Mouse (Mus musculus): ENCODE data around the gene Sohlh1.

DNA sequence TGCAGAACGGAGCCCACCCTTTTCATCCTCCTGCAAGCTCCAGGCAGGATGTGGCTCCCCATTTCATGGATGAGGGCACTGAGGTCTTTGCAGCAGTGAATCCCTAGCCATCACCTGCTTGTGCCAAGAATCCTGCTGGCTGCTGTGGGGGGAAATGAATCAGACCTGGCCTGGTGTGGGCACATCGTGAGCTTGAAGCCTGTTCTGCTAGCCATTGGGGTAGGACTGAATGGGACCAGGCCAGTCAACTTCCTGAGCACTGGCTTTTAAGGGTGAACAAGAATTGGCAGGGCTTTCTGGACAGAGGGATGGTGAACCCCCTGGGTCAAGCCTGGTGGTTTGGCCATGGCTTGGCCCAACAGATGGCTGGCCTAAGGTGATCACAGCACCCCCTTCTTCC is 31.5 kb upstream of the Sohlh1 start:
- TF ChIP-seq POLR2A (IDR thresholded peaks at IDR 0.05; ENCODE audit: insufficient read depth, low read length) (no peak), CTCF (IDR thresholded peaks at IDR 0.05; ENCODE audit: low read depth, low read length) (no peak)

Data from ES-Bruce4 (cell line).